Mouse (Mus musculus) kidney, embryonic 16.5 days (tissue): ENCODE data around the gene Elmod1. TPM values are rescaled to one million over a fixed set of nuclear protein-coding genes. Genes with fewer than 3 reads are reported as not detected.
A peak's percentile ranks its signal among the peaks of the same experiment; 100 is the strongest.

Experiments used
- ATAC-seq: fragments of 200-750 bp; cut with Nextera tagmentation; 2 replicates; pipeline ENCODE4 v1.8.0; 2017; ENCODE audit warnings: moderate TSS enrichment; ENCODE audit not compliant: low FRiP score, low TSS enrichment
- H3K27ac ChIP-seq: fragments of 300-500 bp; sonication (generic); 2 replicates; pipeline ENCODE4 v1.5.1; 2014; ENCODE audit warnings: low read length
- H3K27me3 ChIP-seq: fragments of 300-500 bp; sonication (generic); 2 replicates; pipeline ENCODE4 v1.6.1; 2014; ENCODE audit warnings: low read length, control low read depth, mixed read lengths; ENCODE audit not compliant: insufficient read depth
- H3K36me3 ChIP-seq: fragments of 300-500 bp; sonication (generic); 2 replicates; pipeline ENCODE4 v1.6.1; 2014; ENCODE audit warnings: low read length, control low read depth, mixed read lengths; ENCODE audit not compliant: insufficient read depth
- H3K4me1 ChIP-seq: fragments of 300-500 bp; sonication (generic); 2 replicates; pipeline ENCODE4 v1.6.1; 2014; ENCODE audit warnings: low read length, control low read depth, mixed read lengths; ENCODE audit not compliant: insufficient read depth
- H3K4me2 ChIP-seq: fragments of 300-500 bp; sonication (generic); replicated peaks from 2 replicates; pipeline ENCODE4 v1.6.1; 2014; ENCODE audit warnings: low read depth, low read length
- H3K4me3 ChIP-seq: fragments of 300-500 bp; sonication (generic); 2 replicates; pipeline ENCODE4 v1.5.1; 2014; ENCODE audit warnings: mild to moderate bottlenecking, low read length
- H3K9ac ChIP-seq: fragments of 300-500 bp; sonication (generic); replicated peaks from 2 replicates; pipeline ENCODE4 v1.6.1; 2014; ENCODE audit warnings: low read length
- H3K9me3 ChIP-seq: fragments of 300-500 bp; sonication (generic); 2 replicates; pipeline ENCODE4 v1.6.1; 2016; ENCODE audit warnings: low read length, control low read depth
- WGBS: fragments of 180-500 bp; shearing (Covaris S2); extraction: QIAGEN DNeasy Blood & Tissue Kit; methylation state at CpG from one replicate; pipeline ENCODE4 v1.1.7; 2014; 5-methylcytosine and 5-hydroxymethylcytosine counted together
- polyA plus RNA-seq: library from polyadenylated mRNA; unstranded; fragments of >200 nt; fragmentation: Nextera tagmentation; extraction: Ambion mirVana; gene quantifications from 2 replicates; pipeline ENCODE4 v1.2.1, GENCODE M21; 2015

Gene Elmod1
- polyA plus RNA-seq, 1 experiment from 2014 or later, result 0.41 TPM

GRCm38 (mm10) chr9:53972358-53972757, 2.7 kb downstream of the Elmod1 start:
- H3K4me3 ChIP-seq, result no peak overlapping the region
- 0 out of 2 replicates have a peak, but pooled peaks cover 6% of the 10 kb centered on the region for H3K4me1 ChIP-seq
- no peak overlapping the region for H3K4me2 ChIP-seq
- peaks cover 32% of the 10 kb centered on the region for H3K27me3 ChIP-seq
- ATAC-seq, result no peak
- no peak overlapping the region for H3K9ac ChIP-seq
- no peaks in the 10 kb centered on the region for H3K9me3 ChIP-seq
- H3K27ac ChIP-seq, result no peak overlapping the region
- H3K36me3 ChIP-seq, result no peaks in the 10 kb centered on the region

- Histone ChIP-seq H3K9ac (no peak overlapping the region), H3K27me3 (no peaks in the 10 kb centered on the region), H3K4me3 (no peak overlapping the region), H3K9me3 (no peaks in the 10 kb centered on the region), H3K4me2 (no peak overlapping the region), H3K27ac (no peak overlapping the region), H3K4me1 (no peaks in the 10 kb centered on the region), H3K36me3 (no peaks in the 10 kb centered on the region)
- ATAC-seq, result 0 out of 2 replicates have a peak, but pooled peaks have one; percentile 51
- 62% methylated on average over 9 of the region's 9 CpGs for WGBS
Observed at GRCm38 (mm10) chr9:53967610-53968368, 7.3 kb downstream of the Elmod1 start.

- Histone ChIP-seq H3K4me2 (no peak overlapping the region), H3K9me3 (no peaks in the 10 kb centered on the region), H3K27ac (no peak overlapping the region), H3K27me3 (no peaks in the 10 kb centered on the region), H3K9ac (no peak overlapping the region), H3K4me3 (no peak overlapping the region), H3K4me1 (peaks cover 5% of the 10 kb centered on the region), H3K36me3 (no peaks in the 10 kb centered on the region)
- no peak for ATAC-seq
- 16% methylated on average over 11 of the region's 11 CpGs for WGBS
Observed at GRCm38 (mm10) chr9:53957021-53957420, 18.1 kb downstream of the Elmod1 start.

- no peak overlapping the region for H3K4me2 ChIP-seq
- H3K36me3 ChIP-seq, result no peaks in the 10 kb centered on the region
- no peaks in the 10 kb centered on the region for H3K27me3 ChIP-seq
- H3K4me3 ChIP-seq, result no peak overlapping the region
- H3K9ac ChIP-seq, result no peak overlapping the region
- WGBS, result 29% methylated on average over 6 of the region's 6 CpGs
- ATAC-seq, result no peak
- no peaks in the 10 kb centered on the region for H3K9me3 ChIP-seq
- peaks cover 5% of the 10 kb centered on the region for H3K4me1 ChIP-seq
- H3K27ac ChIP-seq, result no peak overlapping the region
Observed at GRCm38 (mm10) chr9:53954853-53955252, 20.2 kb downstream of the Elmod1 start.

GRCm38 (mm10) chr9:53947463-53947862, 27.6 kb downstream of the Elmod1 start:
- no peak overlapping the region for H3K4me2 ChIP-seq
- no peaks in the 10 kb centered on the region for H3K9me3 ChIP-seq
- H3K27me3 ChIP-seq, result no peaks in the 10 kb centered on the region
- WGBS, result 88% methylated on average over 2 of the region's 2 CpGs
- no peaks in the 10 kb centered on the region for H3K4me1 ChIP-seq
- no peaks in the 10 kb centered on the region for H3K36me3 ChIP-seq
- no peak overlapping the region for H3K9ac ChIP-seq
- no peak overlapping the region for H3K27ac ChIP-seq
- no peak overlapping the region for H3K4me3 ChIP-seq
- no peak for ATAC-seq

GRCm38 (mm10) chr9:53938555-53938954, 36.5 kb downstream of the Elmod1 start:
- Histone ChIP-seq H3K36me3 (no peaks in the 10 kb centered on the region), H3K4me3 (no peak overlapping the region), H3K27me3 (no peaks in the 10 kb centered on the region), H3K27ac (no peak overlapping the region), H3K4me1 (0 out of 2 replicates have a peak, but pooled peaks cover 4% of the 10 kb centered on the region), H3K9me3 (no peaks in the 10 kb centered on the region), H3K4me2 (no peak overlapping the region), H3K9ac (no peak overlapping the region)
- no peak for ATAC-seq
- 71% methylated on average over 3 of the region's 3 CpGs for WGBS

GRCm38 (mm10) chr9:53934179-53934578, 40.9 kb downstream of the Elmod1 start:
- Histone ChIP-seq H3K4me3 (no peak overlapping the region), H3K4me1 (peaks cover 10% of the 10 kb centered on the region; the same call in 1 of the 2 replicates), H3K9ac (no peak overlapping the region), H3K9me3 (no peaks in the 10 kb centered on the region), H3K4me2 (no peak overlapping the region), H3K27me3 (no peaks in the 10 kb centered on the region), H3K36me3 (no peaks in the 10 kb centered on the region), H3K27ac (no peak overlapping the region)
- whole genome bisulfite sequencing, result 60% methylated on average over 13 of the region's 13 CpGs
- no peak for ATAC-seq

GRCm38 (mm10) chr9:53933375-53933774, 41.7 kb downstream of the Elmod1 start:
- H3K9me3 ChIP-seq, result no peaks in the 10 kb centered on the region
- H3K4me3 ChIP-seq, result no peak overlapping the region
- no peaks in the 10 kb centered on the region for H3K36me3 ChIP-seq
- H3K27ac ChIP-seq, result no peak overlapping the region
- no peak overlapping the region for H3K9ac ChIP-seq
- 74% methylated on average over 4 of the region's 4 CpGs for WGBS
- H3K4me2 ChIP-seq, result no peak overlapping the region
- no peak for ATAC-seq
- peaks cover 10% of the 10 kb centered on the region; the same call in 1 of the 2 replicates for H3K4me1 ChIP-seq
- no peaks in the 10 kb centered on the region for H3K27me3 ChIP-seq

GRCm38 (mm10) chr9:53930906-53931305, 44.2 kb downstream of the Elmod1 start:
- no peaks in the 10 kb centered on the region for H3K9me3 ChIP-seq
- H3K4me3 ChIP-seq, result no peak overlapping the region

GRCm38 (mm10) chr9:53921061-53921460, 54.0 kb downstream of the Elmod1 start:
- H3K4me1 ChIP-seq, result peaks cover 5% of the 10 kb centered on the region; the same call in 1 of the 2 replicates
- WGBS, result 93% methylated on average over 1 of the region's 1 CpGs
- no peak for ATAC-seq
- no peaks in the 10 kb centered on the region for H3K27me3 ChIP-seq
- no peaks in the 10 kb centered on the region for H3K36me3 ChIP-seq
- no peaks in the 10 kb centered on the region for H3K9me3 ChIP-seq
- no peak overlapping the region for H3K27ac ChIP-seq
- no peak overlapping the region for H3K4me3 ChIP-seq
- H3K9ac ChIP-seq, result no peak overlapping the region
- H3K4me2 ChIP-seq, result no peak overlapping the region

More at GRCm38 (mm10) chr9:53930906-53931305, 44.2 kb downstream of the Elmod1 start:
- Histone ChIP-seq H3K36me3 (no peaks in the 10 kb centered on the region), H3K4me1 (peaks cover 9% of the 10 kb centered on the region; the same call in 1 of the 2 replicates), H3K27me3 (no peaks in the 10 kb centered on the region), H3K27ac (no peak overlapping the region), H3K4me2 (no peak overlapping the region), H3K9ac (no peak overlapping the region)
- ATAC-seq, result no peak
- WGBS, result 9% methylated on average over 7 of the region's 7 CpGs
